Mouse (Mus musculus) lung, postnatal 0 days (tissue): ENCODE results near the gene Ccdc146.

Source experiments
- CTCF ChIP-seq: IDR thresholded peaks from 2 replicates; pipeline ENCODE4 v1.5.1; 2016; ENCODE audit warnings: antibody characterized with exemption, mild to moderate bottlenecking
- EP300 ChIP-seq: IDR thresholded peaks from 2 replicates; pipeline ENCODE4 v1.6.1; 2016; ENCODE audit warnings: antibody characterized with exemption, mild to moderate bottlenecking, control low read depth

GRCm38 (mm10) chr5:21436471-21436975 is 12.0 kb upstream of the Ccdc146 start:
- TF ChIP-seq CTCF (no peak), EP300 (no peak)
